Mouse (Mus musculus) C2C12 (cell line): Measurements from ENCODE around the gene Prpf38b.

Source experiments
- CEBPB ChIP-seq: IDR thresholded peaks from one replicate; pipeline ENCODE4 v1.6.1; 2011; ENCODE audit warnings: low read depth, mild to moderate bottlenecking, control low read depth, moderate library complexity
- CTCF ChIP-seq: IDR thresholded peaks from one replicate; pipeline ENCODE4 v1.5.1; 2011; ENCODE audit not compliant: control insufficient read depth, insufficient read depth, insufficient read length
- MYOG ChIP-seq: IDR thresholded peaks from one replicate; pipeline ENCODE4 v1.6.1; 2011; ENCODE audit not compliant: control insufficient read depth, insufficient read length; ENCODE audit errors: extremely low read depth

DNA sequence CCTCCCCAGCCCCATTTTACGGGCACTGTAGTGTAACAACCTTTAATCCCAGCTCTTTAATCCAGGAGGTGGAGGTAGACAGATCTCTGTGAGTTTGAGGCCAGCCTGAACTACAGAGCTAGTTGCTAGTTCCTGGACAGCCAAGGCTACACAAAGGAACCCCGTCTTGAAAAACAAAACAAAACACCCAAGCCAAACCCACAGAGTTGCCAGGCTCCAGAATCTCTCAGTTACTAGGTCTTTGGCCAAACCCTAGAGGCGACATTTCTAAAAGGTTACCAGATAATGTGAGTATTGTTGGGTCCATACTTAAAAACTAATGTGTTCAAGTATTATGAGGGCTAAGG is 54.4 kb downstream of the Prpf38b start:
- no peak for TF ChIP-seq CTCF
- no peak for TF ChIP-seq MYOG
- TF ChIP-seq CEBPB: no peak
